ENCODE assay signal across 26 mouse cellular contexts in genomic region chr5:120007738-120008137, GRCm38 (mm10).
DNase-seq lines count a peak whose midpoint lies in the region; ATAC-seq and TF ChIP-seq lines count a peak whose summit lies in the region.
"Had no signal": no experiment of that assay in that cellular context is flagged by ENCODE, and none has a peak within 500 bp of the region (broad histone marks: within the 10 kb centered on the region; RNA-seq: fewer than 3 reads in every experiment).

No protein-coding gene starts in this region.

- TF ChIP-seq CTCF in lung, postnatal 0 days (IDR thresholded peaks at IDR 0.05) = no peak
- TF ChIP-seq CTCF in midbrain, postnatal 0 days (IDR thresholded peaks at IDR 0.05) = no peak

- no peaks in the 10 kb centered on the region for H3K36me3 ChIP-seq in lung, postnatal 0 days (ENCODE audit: insufficient read depth, low read length)
- no peaks in the 10 kb centered on the region for H3K36me3 ChIP-seq in midbrain, postnatal 0 days (ENCODE audit: insufficient read depth, low read length)
- H3K36me3 ChIP-seq: forebrain, embryonic 10.5 days; hindbrain, embryonic 10.5 days; hindbrain, embryonic 13.5 days; intestine, embryonic 15.5 days had no signal

- H3K9me3 ChIP-seq in lung, postnatal 0 days (ENCODE audit: low read length) = no peaks in the 10 kb centered on the region; the same call in 1 of the 2 replicates
- H3K9me3 ChIP-seq in midbrain, postnatal 0 days (ENCODE audit: low read length) = peaks cover 4% of the 10 kb centered on the region; the same call in 1 of the 2 replicates
- H3K9me3 ChIP-seq: intestine, embryonic 15.5 days had no signal

- H3K9ac ChIP-seq in lung, postnatal 0 days (replicated peaks; ENCODE audit: low read depth) = no peak overlapping the region
- no peak overlapping the region for H3K9ac ChIP-seq in midbrain, postnatal 0 days (replicated peaks; ENCODE audit: low read length, poor library complexity, severe bottlenecking)
- H3K9ac ChIP-seq: forebrain, embryonic 13.5 days; hindbrain, embryonic 13.5 days; intestine, embryonic 15.5 days had no signal

- no peak overlapping the region for H3K4me3 ChIP-seq in lung, postnatal 0 days (ENCODE audit: low read depth, low read length)
- no peak overlapping the region for H3K4me3 ChIP-seq in midbrain, postnatal 0 days (ENCODE audit: low read depth, low read length)
- H3K4me3 ChIP-seq: forebrain, embryonic 10.5 days; forebrain, embryonic 13.5 days; hindbrain, embryonic 10.5 days; hindbrain, embryonic 13.5 days; intestine, embryonic 15.5 days had no signal

- H3K27ac ChIP-seq in lung, postnatal 0 days (ENCODE audit: low read length) = no peak overlapping the region
- no peak overlapping the region for H3K27ac ChIP-seq in midbrain, postnatal 0 days (ENCODE audit: low read depth, low read length)
- H3K27ac ChIP-seq: forebrain, embryonic 10.5 days; forebrain, embryonic 13.5 days; hindbrain, embryonic 10.5 days; hindbrain, embryonic 13.5 days; intestine, embryonic 15.5 days had no signal

- DNase-seq in ES-CJ7 (ENCODE audit: low read depth, low spot score) (peak; percentile 4), R1 (ENCODE audit: low read depth, low spot score) (peak; percentile 23)
- no peak for DNase-seq in lung, postnatal 0 days (ENCODE audit: low spot score)
- DNase-seq in midbrain, postnatal 0 days (ENCODE audit: low spot score) = no peak
- no peak for DNase-seq in lung, postnatal 25 days (ENCODE audit: low spot score)
- no peak for DNase-seq in adrenal gland, postnatal 25 days
- DNase-seq: adrenal gland, adult 2 months; adrenal gland, postnatal 36 days; cerebellum, adult 18-20 months; cerebellum, adult 9-10 months; cerebellum, postnatal 14 days; gastrocnemius, postnatal 10 days; gastrocnemius, postnatal 36 days; heart, adult 11 months; heart, postnatal 36 days had no signal

- H3K27me3 ChIP-seq in lung, postnatal 0 days (replicated peaks; ENCODE audit: insufficient read depth, low read length) = no peaks in the 10 kb centered on the region
- H3K27me3 ChIP-seq in midbrain, postnatal 0 days (ENCODE audit: insufficient read depth, low read length) = no peaks in the 10 kb centered on the region
- H3K27me3 ChIP-seq: CH12.LX; forebrain, embryonic 13.5 days; hindbrain, embryonic 13.5 days; intestine, embryonic 15.5 days had no signal

- H3K4me2 ChIP-seq in lung, postnatal 0 days (replicated peaks; ENCODE audit: low read depth, low read length) = no peak overlapping the region
- H3K4me2 ChIP-seq in midbrain, postnatal 0 days (ENCODE audit: low read depth, low read length, poor library complexity, severe bottlenecking) = no peak overlapping the region
- H3K4me2 ChIP-seq: forebrain, embryonic 13.5 days; heart, embryonic 11.5 days; hindbrain, embryonic 13.5 days; intestine, embryonic 15.5 days had no signal

- ATAC-seq in granulocyte monocyte progenitor cell, adult 5-6 weeks (replicated peaks; ENCODE audit: poor library complexity, severe bottlenecking) = peak; percentile 76
- ATAC-seq in megakaryocyte, adult 5-6 weeks (ENCODE audit: poor library complexity, severe bottlenecking) = peak; percentile 71
- ATAC-seq in lung, postnatal 0 days = no peak
- no peak for ATAC-seq in midbrain, postnatal 0 days (ENCODE audit: low FRiP score)
- ATAC-seq: forebrain, embryonic 13.5 days; forebrain, embryonic 16.5 days; hindbrain, embryonic 16.5 days; intestine, embryonic 15.5 days had no signal

- no peaks in the 10 kb centered on the region for H3K4me1 ChIP-seq in lung, postnatal 0 days (ENCODE audit: insufficient read depth, low read depth, low read length)
- H3K4me1 ChIP-seq in midbrain, postnatal 0 days (ENCODE audit: insufficient read depth, low read length) = no peaks in the 10 kb centered on the region
- H3K4me1 ChIP-seq: forebrain, embryonic 10.5 days; forebrain, embryonic 13.5 days; hindbrain, embryonic 10.5 days; hindbrain, embryonic 13.5 days; intestine, embryonic 15.5 days had no signal

- no peak for TF ChIP-seq EP300 in lung, postnatal 0 days (IDR thresholded peaks at IDR 0.05)

- 77% methylated on average over 6 of the region's 6 CpGs for WGBS in lung, postnatal 0 days
- WGBS in midbrain, postnatal 0 days = 62% methylated on average over 6 of the region's 6 CpGs

Comparison
In these comparisons a context has a peak if more than half of its experiments do, and no peak if none do; other contexts are left out.
1. DNase-seq: peak in ES-CJ7 (single experiment) and R1 (single experiment); none in lung, postnatal 0 days (single experiment), midbrain, postnatal 0 days (single experiment), lung, postnatal 25 days (single experiment) and adrenal gland, postnatal 25 days (single experiment).
2. ATAC-seq: peak in granulocyte monocyte progenitor cell, adult 5-6 weeks (single experiment) and megakaryocyte, adult 5-6 weeks (single experiment); none in lung, postnatal 0 days (single experiment) and midbrain, postnatal 0 days (single experiment).